Mouse (Mus musculus) limb, embryonic 12.5 days (tissue): ENCODE results near the gene Tac4. TPM values are rescaled to one million over a fixed set of nuclear protein-coding genes. Genes with fewer than 3 reads are reported as not detected.

Experiments
- ATAC-seq: fragments of 200-750 bp; cut with Nextera tagmentation; 2 replicates; pipeline ENCODE4 v1.8.0; 2017; ENCODE audit warnings: low read depth, moderate TSS enrichment; ENCODE audit not compliant: insufficient number of reproducible peaks, insufficient read depth, low FRiP score, low TSS enrichment
- H3K27ac ChIP-seq: fragments of 300-500 bp; sonication (generic); 2 replicates; pipeline ENCODE4 v1.5.1; 2016; ENCODE audit warnings: mild to moderate bottlenecking, moderate library complexity
- H3K27me3 ChIP-seq: fragments of 300-500 bp; sonication (generic); 2 replicates; pipeline ENCODE4 v1.6.1; 2016; ENCODE audit warnings: mild to moderate bottlenecking, moderate library complexity
- H3K36me3 ChIP-seq: fragments of 300-500 bp; sonication (generic); 2 replicates; pipeline ENCODE4 v1.6.1; 2016; ENCODE audit warnings: mild to moderate bottlenecking, moderate library complexity
- H3K4me1 ChIP-seq: fragments of 300-500 bp; sonication (generic); replicated peaks from 2 replicates; pipeline ENCODE4 v1.6.1; 2016
- H3K4me2 ChIP-seq: fragments of 300-500 bp; sonication (generic); 2 replicates; pipeline ENCODE4 v1.6.1; 2016; ENCODE audit warnings: mild to moderate bottlenecking, moderate library complexity
- H3K4me3 ChIP-seq: fragments of 300-500 bp; sonication (generic); replicated peaks from 2 replicates; pipeline ENCODE4 v1.5.1; 2016; ENCODE audit warnings: mild to moderate bottlenecking
- H3K9ac ChIP-seq: fragments of 300-500 bp; sonication (generic); replicated peaks from 2 replicates; pipeline ENCODE4 v1.6.1; 2016; ENCODE audit warnings: mild to moderate bottlenecking, moderate library complexity
- H3K9me3 ChIP-seq: fragments of 300-500 bp; sonication (generic); 2 replicates; pipeline ENCODE4 v1.6.1; 2016; ENCODE audit warnings: mild to moderate bottlenecking, moderate library complexity
- WGBS: fragments of 180-500 bp; shearing (Covaris S2); methylation state at CpG from one replicate; pipeline ENCODE4 v1.1.7; 2016; 5-methylcytosine and 5-hydroxymethylcytosine counted together
- polyA plus RNA-seq: library from polyadenylated mRNA; unstranded; fragments of >200 nt; fragmentation: Nextera tagmentation; extraction: Ambion mirVana; gene quantifications from 2 replicates; pipeline ENCODE4 v1.2.1, GENCODE M21; 2016

The Tac4 gene
- polyA plus RNA-seq, 1 experiment from 2014 or later: not detected

DNA sequence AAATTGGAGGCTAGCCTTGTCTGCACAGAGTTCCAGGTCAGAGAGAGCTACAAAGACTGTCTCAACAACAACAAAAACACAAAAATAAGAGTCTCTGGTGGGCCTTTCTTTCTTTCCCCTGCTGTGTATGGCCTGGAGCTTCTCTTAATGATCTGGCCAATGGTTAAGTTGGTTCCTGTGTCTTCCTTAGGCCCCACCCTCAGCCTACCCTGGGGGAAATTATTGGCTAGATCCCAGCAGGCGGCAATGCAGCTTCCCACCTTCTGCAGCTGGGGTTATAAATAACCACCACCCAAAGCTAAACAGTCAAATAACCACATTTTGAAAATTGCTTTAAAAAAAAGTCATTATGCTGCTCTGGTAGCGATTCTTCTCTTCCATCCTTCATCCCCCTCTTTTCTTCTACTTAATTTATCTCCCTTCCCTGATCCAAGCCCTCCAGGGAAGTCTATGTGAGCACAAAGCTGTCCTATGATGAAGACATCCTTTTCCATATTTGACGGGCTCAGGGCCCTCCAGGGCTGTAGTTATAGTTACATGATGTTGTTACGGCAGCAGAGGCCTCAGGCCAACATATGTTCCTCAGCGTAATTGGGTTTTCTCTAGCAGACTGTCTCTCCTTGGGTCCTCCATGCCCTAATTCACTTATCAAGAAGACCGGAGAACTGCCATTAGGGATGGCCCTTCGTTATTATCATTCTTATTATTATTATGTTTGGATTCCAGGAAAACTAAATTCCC, 54.1 kb downstream of the Tac4 start:
- Histone ChIP-seq H3K36me3 (no peaks in the 10 kb centered on the region), H3K4me3 (no peak overlapping the region), H3K9ac (no peak overlapping the region), H3K4me1 (peaks cover 7% of the 10 kb centered on the region; the same call in 1 of the 2 replicates), H3K27me3 (no peaks in the 10 kb centered on the region), H3K4me2 (no peak overlapping the region), H3K27ac (no peak overlapping the region), H3K9me3 (no peaks in the 10 kb centered on the region)
- ATAC-seq: no peak
- 67% methylated on average over 7 of the region's 7 CpGs for WGBS

DNA sequence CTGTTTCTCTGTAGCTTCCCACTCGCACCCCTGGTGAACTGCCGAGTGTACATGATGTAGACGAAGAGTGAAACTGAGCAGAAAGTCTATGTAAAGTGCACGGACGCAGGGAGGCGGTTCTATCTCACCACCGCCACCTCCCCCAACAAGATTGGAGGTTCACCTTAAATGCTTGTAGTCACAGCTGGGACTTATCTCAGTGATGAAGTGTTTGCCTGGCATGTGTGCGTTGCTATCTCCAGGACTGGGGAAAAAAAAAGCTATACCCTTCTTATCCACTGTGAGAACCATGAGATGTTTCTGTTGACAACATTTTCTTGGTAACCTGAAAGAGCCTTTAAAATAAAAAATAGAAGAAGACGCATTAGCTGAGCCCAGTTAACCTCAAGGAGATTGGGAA, 56.8 kb downstream of the Tac4 start:
- no peak overlapping the region for H3K4me3 ChIP-seq
- no peaks in the 10 kb centered on the region for H3K27me3 ChIP-seq
- 81% methylated on average over 9 of the region's 9 CpGs for WGBS
- H3K27ac ChIP-seq: no peak overlapping the region
- no peaks in the 10 kb centered on the region for H3K36me3 ChIP-seq
- H3K4me1 ChIP-seq: no peaks in the 10 kb centered on the region; the same call in 1 of the 2 replicates
- H3K9ac ChIP-seq: no peak overlapping the region
- no peak overlapping the region for H3K4me2 ChIP-seq
- no peak for ATAC-seq
- no peaks in the 10 kb centered on the region for H3K9me3 ChIP-seq

Other genes starting within 250 kb of the Tac4 start
- 21.9 and 22.4 TPM in 2 replicates for gene Pdk2, start 220.2 kb upstream of the Tac4 start, polyA plus RNA-seq
- 7.7 and 7.9 TPM in 2 replicates for gene Itga3, start 184.7 kb upstream of the Tac4 start, polyA plus RNA-seq
- 8.4 and 9.9 TPM in 2 replicates for gene Dlx3, start 141.4 kb upstream of the Tac4 start, polyA plus RNA-seq
- gene Dlx4, start 115.3 kb upstream of the Tac4 start, polyA plus RNA-seq: 1.4 and 1.9 TPM in 2 replicates
- 77.7 and 79.4 TPM in 2 replicates for gene Kat7, start 48.7 kb downstream of the Tac4 start, polyA plus RNA-seq
- gene Fam117a, start 75.5 kb downstream of the Tac4 start, polyA plus RNA-seq: 19.2 and 20.9 TPM in 2 replicates
- gene Slc35b1, start 123.2 kb downstream of the Tac4 start, polyA plus RNA-seq: 122 and 125 TPM in 2 replicates
- 157 TPM in 2 replicates for gene Spop, start 152.6 kb downstream of the Tac4 start, polyA plus RNA-seq